Mouse (Mus musculus) granulocyte monocyte progenitor cell, adult 5-6 weeks (primary cell): ENCODE data around the gene Wdr54. TPM values are rescaled to one million over a fixed set of nuclear protein-coding genes. Genes with fewer than 3 reads are reported as not detected.

Experiments used
- ATAC-seq: replicated peaks from 2 replicates; pipeline ENCODE4 v1.8.0; 2016; ENCODE audit warnings: mild to moderate bottlenecking, moderate TSS enrichment, inconsistent platforms; ENCODE audit not compliant: poor library complexity, severe bottlenecking
- total RNA-seq, 2 experiments: library from RNA; stranded (forward) in 1 of 2; stranded (reverse) in 1 of 2; fragments of 200-712, 200-1000 nt in 1 of 2; fragments of >200 nt in 1 of 2; fragmentation: Nextera tagmentation in 1 of 2; gene quantifications; 2 replicates each; pipeline ENCODE4 v1.2.3; 2014 to 2017

The Wdr54 gene
- total RNA-seq (2014; fragmentation: Nextera tagmentation) (not detected in 2 replicates), total RNA-seq (2017) (0.04 TPM in 1 of 2 replicates, not detected in the other)

- ATAC-seq: peak; percentile 85
Observed at GRCm38 (mm10) chr6:83156259-83156684, at the start of gene Wdr54, which contains the start of gene 1700003E16Rik. TSS of gene Wdr54 (minus strand) at chr6:83156397. TSS of gene 1700003E16Rik (plus strand) at chr6:83156404.

- no peak for ATAC-seq
Observed at GRCm38 (mm10) chr6:83205851-83206250, 49.7 kb upstream of the Wdr54 start.

- ATAC-seq: no peak
Observed at GRCm38 (mm10) chr6:83203320-83203719, 47.1 kb upstream of the Wdr54 start.

DNA sequence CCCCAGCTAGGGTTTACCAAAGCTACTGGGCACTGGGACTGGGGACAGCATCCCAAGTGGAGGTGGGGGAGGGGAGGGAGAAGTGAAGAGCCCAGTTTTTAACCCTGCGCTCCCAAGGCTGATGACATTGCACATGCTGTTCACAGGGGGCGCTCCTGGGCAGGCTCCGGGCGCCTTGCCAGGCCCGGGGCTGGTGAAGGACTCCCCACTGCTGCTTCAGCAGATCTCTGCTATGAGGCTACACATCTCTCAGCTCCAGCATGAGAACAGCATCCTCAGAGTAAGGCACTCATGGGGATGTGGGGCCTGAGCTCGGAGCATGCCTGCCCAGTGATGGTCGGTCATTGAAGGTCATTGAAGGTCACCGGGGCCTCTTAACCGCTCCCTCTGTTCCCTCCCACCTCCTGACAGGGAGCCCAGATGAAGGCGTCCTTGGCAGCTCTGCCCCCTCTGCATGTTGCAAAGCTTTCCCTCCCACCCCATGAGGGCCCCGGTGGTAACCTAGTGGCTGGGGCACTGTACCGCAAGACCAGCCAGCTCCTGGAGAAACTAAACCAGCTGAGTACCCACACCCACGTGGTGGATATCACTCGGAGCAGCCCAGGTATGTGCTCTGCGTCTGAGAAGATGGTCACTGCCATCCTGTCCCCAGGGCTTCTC is 41.3 kb upstream of the Wdr54 start:
- no peak for ATAC-seq

DNA sequence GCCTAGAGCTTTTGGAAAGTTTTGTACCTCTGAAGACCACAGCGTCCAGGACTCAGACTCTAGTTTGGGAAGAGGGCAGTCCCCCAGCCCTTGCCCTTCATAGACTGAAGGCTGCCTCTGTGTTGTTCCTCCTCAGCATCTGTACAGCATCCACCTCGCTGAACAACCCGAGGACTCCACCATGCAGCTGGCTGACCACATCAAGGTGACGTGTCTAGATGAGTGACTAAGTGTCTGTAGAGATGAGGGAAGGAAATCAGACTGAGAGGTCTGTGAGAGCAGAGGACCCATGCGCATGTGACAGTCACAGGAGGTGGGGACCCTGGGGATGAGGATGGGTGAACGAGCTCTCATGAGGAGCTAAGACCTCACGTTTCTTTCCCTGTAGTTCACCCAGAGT is 37.4 kb upstream of the Wdr54 start:
- no peak for ATAC-seq

DNA sequence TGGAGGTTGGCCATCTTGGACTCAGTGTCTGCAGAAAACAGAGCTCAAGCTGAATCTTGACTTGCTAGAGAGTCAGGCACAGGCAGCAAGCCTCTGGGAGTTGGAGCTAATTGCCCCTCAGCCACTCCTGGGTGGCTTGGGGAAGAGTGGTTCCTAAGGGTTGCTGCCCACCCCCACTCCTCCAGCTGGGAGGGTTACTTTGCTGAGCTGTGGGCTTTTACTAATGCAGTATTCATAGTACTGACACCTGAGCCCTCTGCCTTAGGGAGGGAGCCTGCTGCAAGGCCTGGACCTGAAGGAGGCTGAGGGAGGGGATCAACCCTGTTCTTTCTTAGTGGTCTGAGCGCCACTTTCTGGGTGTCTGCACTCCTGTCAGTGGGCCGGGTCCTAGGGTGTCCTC is 30.7 kb upstream of the Wdr54 start:
- no peak for ATAC-seq

DNA sequence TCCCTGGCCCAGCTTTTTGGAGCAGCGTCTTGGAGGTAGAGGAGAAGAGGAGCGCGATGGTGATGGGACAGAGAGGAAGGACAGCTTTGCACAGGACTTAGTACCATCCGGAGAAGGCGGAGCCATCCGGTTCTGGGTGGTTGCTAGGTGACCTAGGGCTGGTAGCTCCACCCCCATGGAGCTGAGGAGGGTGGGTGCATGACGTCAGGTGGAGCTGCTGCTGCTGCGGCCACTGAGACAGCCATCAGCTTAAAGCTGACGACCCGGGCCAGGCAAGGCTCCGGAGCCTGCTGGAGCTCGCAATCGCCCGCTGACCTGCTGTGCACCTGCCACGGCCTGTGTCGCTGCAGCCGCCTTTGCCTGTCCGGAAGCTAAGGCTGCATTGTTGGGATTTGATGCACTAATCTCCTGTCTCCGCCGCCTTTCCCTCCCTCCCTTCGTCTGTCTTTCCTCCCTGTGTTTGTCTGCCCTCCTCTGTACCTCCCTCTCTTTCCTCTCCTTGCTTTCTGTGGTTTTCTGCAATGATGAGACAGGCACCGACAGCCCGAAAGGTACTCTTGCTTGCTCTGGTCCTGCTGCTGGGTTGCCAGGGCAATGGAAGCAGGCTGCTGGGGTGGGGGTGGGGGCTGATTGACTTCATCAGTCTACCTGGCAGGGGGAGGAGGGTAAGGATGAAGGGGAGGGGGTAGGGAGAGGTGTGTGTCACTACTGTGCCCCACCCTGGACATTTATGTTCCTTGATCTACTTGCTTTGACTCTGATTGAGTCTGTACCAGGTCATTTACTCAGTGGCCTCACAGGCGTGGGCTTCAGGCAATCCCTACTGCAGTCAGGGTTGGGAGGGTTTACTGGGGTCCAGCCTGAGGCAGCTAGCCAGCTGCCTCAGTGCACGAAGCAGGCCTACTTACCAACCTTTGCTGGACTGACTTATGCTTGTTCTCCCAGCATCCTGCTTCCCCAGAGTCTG is 30.0 kb upstream of the Wdr54 start:
- peak; percentile 69 for ATAC-seq

DNA sequence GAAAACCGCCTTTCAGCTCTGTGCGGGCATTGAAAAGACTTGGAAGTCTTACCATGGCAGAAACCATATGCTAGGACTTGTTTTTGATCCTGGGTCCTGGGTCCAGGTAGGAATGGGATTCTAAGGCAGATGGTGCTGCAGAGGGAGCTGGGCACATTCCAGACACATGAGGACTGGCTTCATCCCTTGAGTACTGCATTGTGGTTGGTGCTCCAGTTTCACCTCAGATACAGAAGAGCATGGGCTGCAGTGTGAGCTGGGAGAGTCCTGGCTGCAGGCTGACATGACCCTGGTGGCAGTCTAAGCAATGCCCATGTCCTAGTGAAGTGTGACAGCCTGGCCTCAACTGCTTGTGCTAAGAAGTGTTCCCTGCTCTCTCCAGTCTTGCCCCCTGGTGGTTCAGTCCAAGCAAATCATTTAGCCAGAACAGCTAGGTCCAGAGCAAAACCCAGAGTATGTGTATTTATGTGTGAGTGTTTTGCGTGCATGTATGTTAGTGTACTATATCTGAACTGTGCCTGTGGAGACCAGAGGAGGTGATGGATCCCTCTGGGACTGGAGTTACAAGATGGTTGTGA is 28.8 kb upstream of the Wdr54 start:
- ATAC-seq: peak; percentile 45

DNA sequence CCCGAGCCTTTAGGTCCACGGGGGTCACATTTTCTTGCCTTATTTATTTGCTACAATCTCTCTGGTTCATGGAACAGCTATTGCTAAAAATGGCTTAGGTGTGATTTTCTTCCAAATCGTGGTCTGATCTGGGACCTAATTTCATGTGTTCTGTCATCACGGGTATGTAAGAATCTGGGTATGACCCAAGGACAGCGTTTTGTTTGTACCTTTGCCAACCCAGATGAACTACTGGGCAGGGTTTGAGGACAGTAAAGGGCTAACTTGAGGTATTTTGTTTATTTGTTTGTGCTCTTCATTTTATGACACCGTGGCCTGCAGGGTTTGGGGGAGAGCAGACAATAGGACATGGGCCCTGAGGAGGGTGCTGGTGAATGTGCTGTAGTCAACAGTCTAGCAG is 24.4 kb upstream of the Wdr54 start:
- no peak for ATAC-seq

- ATAC-seq: no peak
Observed at GRCm38 (mm10) chr6:83179390-83180117, 23.4 kb upstream of the Wdr54 start.

DNA sequence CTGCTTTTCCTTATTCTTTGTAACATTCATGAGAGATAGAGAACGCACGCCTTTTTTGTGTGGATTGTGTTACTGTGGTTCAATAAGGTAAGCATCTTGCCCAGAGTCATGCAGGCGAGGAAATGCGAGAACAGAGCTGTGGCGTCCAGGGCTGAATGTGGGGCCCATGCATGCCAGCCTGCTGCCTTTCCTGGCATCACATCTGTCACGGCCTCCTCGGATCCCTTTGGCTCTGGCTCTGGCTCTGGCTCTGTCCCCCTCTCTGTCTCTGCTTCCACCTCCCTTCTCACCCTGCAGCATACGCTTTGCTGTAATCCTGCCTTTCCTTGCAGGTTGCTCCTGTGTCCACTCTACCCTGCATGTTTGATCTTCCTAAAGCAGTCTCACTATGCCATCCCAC is 19.8 kb upstream of the Wdr54 start:
- no peak for ATAC-seq

DNA sequence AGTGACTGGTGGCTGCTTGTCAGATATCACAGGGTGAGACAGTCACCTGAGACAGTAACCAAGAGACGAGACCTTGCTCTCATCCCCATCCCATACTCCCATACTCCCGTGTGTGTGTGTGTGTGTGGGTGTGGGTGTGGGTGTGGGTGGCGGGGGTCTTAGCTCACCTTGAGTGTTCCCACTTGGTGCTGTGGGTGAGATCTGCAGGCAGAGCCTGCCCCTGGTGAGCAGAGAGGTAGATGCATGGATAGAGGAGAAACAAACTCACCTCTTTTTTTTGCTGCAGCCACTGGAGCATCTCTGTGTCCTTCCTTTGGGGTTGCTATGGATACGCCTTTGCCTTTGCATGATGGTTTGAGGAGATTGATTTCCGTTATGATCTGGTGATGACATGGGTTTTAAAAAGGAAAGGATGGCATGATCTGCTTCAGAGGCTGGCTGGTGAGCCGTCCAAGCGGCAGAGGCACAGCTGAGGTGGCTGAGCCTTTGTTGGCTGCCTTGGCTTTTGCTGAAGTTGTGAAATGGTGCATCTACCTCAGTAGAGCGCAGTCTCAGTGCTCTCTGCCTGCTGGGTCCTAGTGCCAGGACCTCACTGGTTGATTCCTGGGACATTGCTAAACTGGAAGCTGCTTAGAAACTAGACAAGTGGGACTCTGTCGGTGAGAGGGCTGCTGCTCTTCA is 16.2 kb upstream of the Wdr54 start:
- no peak for ATAC-seq

- ATAC-seq: no peak
Observed at GRCm38 (mm10) chr6:83171063-83171462, 14.9 kb upstream of the Wdr54 start.

- no peak for ATAC-seq
Observed at GRCm38 (mm10) chr6:83169872-83170271, 13.7 kb upstream of the Wdr54 start.

DNA sequence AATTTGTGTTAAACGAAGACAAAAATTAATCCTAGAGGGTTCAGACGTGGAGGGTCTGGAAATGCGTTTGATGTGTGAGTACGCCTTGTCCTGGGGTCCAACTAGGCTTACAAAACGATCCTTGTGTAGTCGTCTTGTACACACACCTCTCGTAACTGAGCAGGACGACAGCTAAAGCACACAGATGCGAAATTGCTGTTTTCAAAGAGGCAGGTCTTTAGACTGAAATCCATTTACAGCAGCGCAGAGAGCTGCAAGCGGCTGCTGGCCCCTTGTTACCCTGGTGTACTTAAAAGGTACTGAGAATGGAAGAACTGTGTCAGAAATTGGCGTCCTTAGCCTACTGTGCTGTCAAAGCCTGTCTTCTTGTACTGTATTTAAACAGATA is 10.0 kb upstream of the Wdr54 start:
- ATAC-seq: no peak

GRCm38 (mm10) chr6:83165607-83166242 is 9.5 kb upstream of the Wdr54 start, which contains the start of gene Dctn1:
TSS of gene Dctn1 (plus strand) at chr6:83165920.
- peak; percentile 75 for ATAC-seq

DNA sequence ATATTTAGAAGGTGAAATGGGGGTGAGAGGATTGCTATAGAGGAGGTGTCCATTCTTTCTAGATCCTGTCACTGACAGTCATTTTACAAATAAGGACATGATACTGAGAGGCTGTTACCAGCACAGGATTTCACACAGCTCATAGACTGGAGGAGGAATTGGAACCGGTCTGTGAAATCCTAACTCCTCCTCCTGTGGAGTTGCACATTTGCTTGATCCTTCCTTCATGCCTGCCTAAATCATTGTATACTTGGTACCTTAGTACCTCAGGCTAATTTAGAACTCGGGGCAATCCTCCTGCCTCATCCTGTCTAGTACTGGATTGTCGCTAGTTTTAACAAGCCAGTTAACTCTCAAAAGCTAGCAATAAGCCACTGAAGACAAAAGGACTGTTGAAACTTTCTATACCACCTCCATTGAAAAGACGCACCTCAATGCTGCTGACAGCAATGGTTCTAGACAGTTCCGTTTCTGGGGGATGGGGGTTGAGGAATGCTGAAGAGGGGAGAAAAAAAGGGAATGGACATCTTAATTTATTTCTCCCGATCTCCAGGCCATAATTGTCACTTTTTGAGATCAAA is 8.9 kb upstream of the Wdr54 start:
- ATAC-seq: peak; percentile 36; the same call in 1 of the 2 replicates

- peak; percentile 34 for ATAC-seq
Observed at GRCm38 (mm10) chr6:83162701-83163100, 6.5 kb upstream of the Wdr54 start.
